Mouse (Mus musculus) lung, embryonic 14.5 days (tissue): ENCODE measurements around the gene Ccser1. TPM values are rescaled to one million over a fixed set of nuclear protein-coding genes. Genes with fewer than 3 reads are reported as not detected.

ENCODE experiments used
- ATAC-seq: fragments of 200-750 bp; cut with Nextera tagmentation; 2 replicates; pipeline ENCODE4 v1.8.0; 2017; ENCODE audit warnings: mild to moderate bottlenecking, moderate TSS enrichment, moderate library complexity; ENCODE audit not compliant: insufficient read depth
- DNase-seq: peaks from one replicate; pipeline ENCODE4 v3.0.0-alpha.2; 2015
- H3K27ac ChIP-seq: fragments of 300-500 bp; sonication (generic); 2 replicates; pipeline ENCODE4 v1.5.1; 2014; ENCODE audit warnings: low read depth, mild to moderate bottlenecking, moderate library complexity
- H3K27me3 ChIP-seq: fragments of 300-500 bp; sonication (generic); 2 replicates; pipeline ENCODE4 v1.6.1; 2014; ENCODE audit warnings: low read length, control low read depth; ENCODE audit not compliant: insufficient read depth
- H3K36me3 ChIP-seq: fragments of 300-500 bp; sonication (generic); 2 replicates; pipeline ENCODE4 v1.6.1; 2014; ENCODE audit warnings: control low read depth; ENCODE audit not compliant: insufficient read depth
- H3K4me1 ChIP-seq: fragments of 300-500 bp; sonication (generic); 2 replicates; pipeline ENCODE4 v1.6.1; 2014; ENCODE audit warnings: antibody characterized with exemption, control low read depth; ENCODE audit not compliant: insufficient read depth
- H3K4me2 ChIP-seq: fragments of 300-500 bp; sonication (generic); 2 replicates; pipeline ENCODE4 v1.6.1; 2014; ENCODE audit warnings: mild to moderate bottlenecking
- H3K4me3 ChIP-seq: fragments of 300-500 bp; sonication (generic); 2 replicates; pipeline ENCODE4 v1.5.1; 2014; ENCODE audit warnings: low read depth, low read length
- H3K9ac ChIP-seq: fragments of 300-500 bp; sonication (generic); 2 replicates; pipeline ENCODE4 v1.6.1; 2014
- H3K9me3 ChIP-seq: fragments of 300-500 bp; sonication (generic); 2 replicates; pipeline ENCODE4 v1.6.1; 2016; ENCODE audit warnings: low read depth, low read length, control low read depth
- CTCF ChIP-seq: IDR thresholded peaks from 2 replicates; pipeline ENCODE4 v1.5.1; 2016; ENCODE audit warnings: antibody characterized with exemption, low read depth
- WGBS: fragments of 180-500 bp; shearing (Covaris S2); extraction: QIAGEN DNeasy Blood & Tissue Kit; methylation state at CpG from one replicate; pipeline ENCODE4 v1.1.7; 2014; 5-methylcytosine and 5-hydroxymethylcytosine counted together
- polyA plus RNA-seq: library from polyadenylated mRNA; unstranded; fragments of >200 nt; fragmentation: Nextera tagmentation; extraction: Ambion mirVana; gene quantifications from 2 replicates; pipeline ENCODE4 v1.2.1, GENCODE M21; 2014

The Ccser1 gene
- polyA plus RNA-seq, 1 experiment from 2014 or later, result 8.9 TPM

DNA sequence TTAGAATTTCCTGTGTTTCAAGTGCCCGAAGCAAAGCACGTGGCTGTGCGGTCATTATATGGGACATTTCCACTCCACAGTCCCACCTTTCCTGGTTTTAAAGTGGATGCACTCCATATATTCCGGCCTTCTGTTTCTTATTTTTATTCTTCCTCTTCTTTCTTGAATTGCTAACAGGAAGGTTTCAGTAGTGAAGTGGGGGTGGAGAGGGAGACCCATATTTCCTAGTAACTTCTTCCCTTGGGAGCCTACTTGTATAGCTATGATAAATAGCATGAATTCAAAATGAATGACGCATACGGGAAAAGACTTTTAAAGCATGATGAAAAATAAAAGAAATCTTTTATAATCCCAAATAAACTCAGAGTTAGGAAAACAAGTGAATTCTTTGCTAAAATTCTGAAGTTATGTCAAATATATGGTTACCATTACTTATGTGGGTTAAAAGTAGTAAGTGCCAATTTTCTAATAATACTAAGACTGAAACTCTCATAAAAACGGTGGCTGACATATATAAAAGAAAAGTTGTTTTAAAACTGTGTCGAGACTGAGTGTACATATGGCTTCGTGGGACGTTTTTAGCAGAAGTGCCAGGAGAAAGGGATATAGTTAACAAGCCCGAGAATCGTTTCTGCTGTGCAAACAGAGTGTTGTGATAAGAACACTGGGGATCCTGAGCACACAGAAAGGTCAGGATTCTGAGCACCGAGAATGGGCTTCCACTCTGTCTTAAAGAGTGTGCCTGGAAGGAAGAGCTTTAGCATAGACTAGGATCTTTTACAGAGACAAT, 11.7 kb downstream of the Ccser1 start:
- DNase-seq (no peak), ATAC-seq (no peak)
- no peak overlapping the region for H3K9ac ChIP-seq
- H3K4me2 ChIP-seq, result no peak overlapping the region
- no peaks in the 10 kb centered on the region for H3K9me3 ChIP-seq
- H3K36me3 ChIP-seq, result no peaks in the 10 kb centered on the region
- peak overlapping the region; percentile 36; the same call in 1 of the 2 replicates for H3K27ac ChIP-seq
- no peak for TF ChIP-seq CTCF
- H3K27me3 ChIP-seq, result no peaks in the 10 kb centered on the region
- H3K4me3 ChIP-seq, result no peak overlapping the region
- H3K4me1 ChIP-seq, result peaks cover 5% of the 10 kb centered on the region; the same call in 1 of the 2 replicates
- 44% methylated on average over 13 of the region's 13 CpGs for WGBS

DNA sequence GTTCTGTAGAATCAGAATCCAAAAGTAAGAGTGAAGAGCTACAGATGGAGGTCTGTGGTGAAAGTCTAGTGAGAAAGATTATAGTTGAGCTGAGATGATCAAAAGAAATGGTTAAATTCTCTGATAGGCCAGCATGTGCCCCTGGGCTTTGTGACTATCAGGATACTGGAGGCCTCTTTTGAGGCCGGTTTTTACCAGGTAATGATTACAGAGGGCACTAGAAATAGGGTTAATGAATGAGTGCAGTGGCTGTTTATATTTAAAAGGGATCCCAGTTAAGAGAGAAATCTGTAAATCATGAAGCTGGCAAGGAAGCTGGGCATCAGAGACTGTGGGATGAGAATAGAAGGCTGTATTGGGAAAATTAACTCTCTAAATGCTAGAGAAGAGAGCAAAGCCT, 23.2 kb downstream of the Ccser1 start:
- H3K36me3 ChIP-seq, result no peaks in the 10 kb centered on the region
- WGBS, result 42% methylated on average over 1 of the region's 1 CpGs
- TF ChIP-seq CTCF, result no peak
- H3K27ac ChIP-seq, result no peak overlapping the region
- ATAC-seq, result no peak
- no peak overlapping the region for H3K4me2 ChIP-seq
- no peak overlapping the region for H3K9ac ChIP-seq
- H3K9me3 ChIP-seq, result no peaks in the 10 kb centered on the region
- no peaks in the 10 kb centered on the region for H3K27me3 ChIP-seq
- H3K4me1 ChIP-seq, result no peaks in the 10 kb centered on the region
- H3K4me3 ChIP-seq, result no peak overlapping the region
- DNase-seq, result no peak

DNA sequence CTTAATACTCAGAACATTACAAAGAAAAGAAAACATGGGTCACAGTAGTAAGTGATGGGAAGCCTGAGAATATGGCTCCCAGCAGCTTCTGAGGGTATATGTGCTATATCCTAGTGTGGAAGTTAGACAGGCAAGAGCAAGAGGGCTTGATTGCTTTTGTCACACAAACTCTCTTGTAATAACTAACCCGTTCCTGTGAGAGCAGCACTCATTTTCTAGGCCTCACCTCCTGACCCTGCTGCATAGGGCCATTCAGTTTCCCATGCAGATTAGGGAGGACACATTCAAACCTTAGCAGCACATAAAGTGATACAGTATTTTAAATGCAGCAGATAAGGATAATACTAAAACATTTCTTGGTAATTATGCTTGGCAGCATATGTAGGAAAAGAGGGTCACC, 25.9 kb downstream of the Ccser1 start:
- Histone ChIP-seq H3K9ac (no peak overlapping the region), H3K4me1 (no peaks in the 10 kb centered on the region), H3K4me2 (no peak overlapping the region), H3K9me3 (no peaks in the 10 kb centered on the region), H3K27ac (no peak overlapping the region), H3K4me3 (no peak overlapping the region), H3K36me3 (no peaks in the 10 kb centered on the region), H3K27me3 (no peaks in the 10 kb centered on the region)
- no peak for DNase-seq
- no peak for TF ChIP-seq CTCF
- 25% methylated on average over 1 of the region's 1 CpGs for WGBS
- no peak for ATAC-seq

DNA sequence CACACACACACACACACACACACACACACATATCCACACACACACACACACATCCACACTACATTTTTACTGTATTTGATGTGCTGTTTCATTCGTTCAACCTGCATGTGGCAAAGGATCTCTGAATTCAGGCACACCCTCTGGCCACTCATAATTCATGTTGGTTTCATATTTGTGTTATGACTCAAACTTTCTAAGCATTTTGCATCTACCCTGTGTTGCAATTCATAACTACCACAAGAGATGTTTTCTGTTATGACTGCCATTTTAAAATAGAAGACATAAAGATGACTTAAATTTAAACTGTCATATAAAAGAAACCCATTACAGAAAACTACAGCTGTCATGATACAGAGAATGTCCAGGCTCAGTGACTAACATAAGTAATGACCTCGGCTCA, 26.5 kb downstream of the Ccser1 start:
- Histone ChIP-seq H3K4me2 (no peak overlapping the region), H3K36me3 (no peaks in the 10 kb centered on the region), H3K9me3 (no peaks in the 10 kb centered on the region), H3K9ac (no peak overlapping the region), H3K27me3 (no peaks in the 10 kb centered on the region), H3K27ac (no peak overlapping the region), H3K4me1 (no peaks in the 10 kb centered on the region), H3K4me3 (no peak overlapping the region)
- TF ChIP-seq CTCF, result no peak
- 61% methylated on average over 2 of the region's 2 CpGs for WGBS
- DNase-seq (no peak), ATAC-seq (no peak)

DNA sequence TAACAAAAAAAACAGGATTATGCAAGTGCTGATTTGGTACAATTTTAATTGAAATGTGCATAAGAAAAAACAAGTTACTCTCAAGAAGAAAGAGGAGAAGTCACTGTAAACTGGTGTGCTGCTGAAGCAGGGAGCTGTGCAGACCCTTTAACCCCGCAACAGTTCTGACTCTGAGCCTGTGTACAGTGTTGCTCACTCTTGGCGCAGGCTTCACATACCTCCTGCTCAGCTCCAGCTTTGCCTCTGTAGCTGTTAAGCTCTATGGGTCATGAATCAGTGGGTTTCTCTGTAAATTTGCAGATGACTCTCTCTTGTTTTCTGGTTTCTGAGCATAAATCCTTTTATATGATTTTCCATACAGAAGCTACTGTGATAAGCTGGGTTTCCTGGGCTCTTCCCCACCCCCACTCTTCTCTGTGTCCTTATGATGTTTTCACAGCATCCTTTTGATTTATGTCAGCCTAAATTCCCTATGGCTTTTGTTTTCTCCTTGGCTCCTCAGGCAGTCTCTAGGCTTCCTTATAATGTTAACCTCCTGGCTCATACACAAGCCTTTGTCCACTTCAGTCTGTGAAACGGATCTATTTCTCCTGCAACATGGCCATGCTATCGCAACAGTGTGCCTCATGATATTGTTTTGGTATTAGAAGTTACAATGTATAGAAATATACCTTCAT, 30.1 kb downstream of the Ccser1 start:
- Histone ChIP-seq H3K9ac (no peak overlapping the region), H3K27ac (no peak overlapping the region), H3K4me1 (peaks cover under 1% of the 10 kb centered on the region), H3K4me3 (no peak overlapping the region), H3K4me2 (no peak overlapping the region), H3K27me3 (no peaks in the 10 kb centered on the region), H3K36me3 (no peaks in the 10 kb centered on the region), H3K9me3 (no peaks in the 10 kb centered on the region)
- WGBS, result 65% methylated on average over 4 of the region's 4 CpGs
- ATAC-seq, result no peak
- DNase-seq, result peak; percentile 35
- TF ChIP-seq CTCF, result no peak

DNA sequence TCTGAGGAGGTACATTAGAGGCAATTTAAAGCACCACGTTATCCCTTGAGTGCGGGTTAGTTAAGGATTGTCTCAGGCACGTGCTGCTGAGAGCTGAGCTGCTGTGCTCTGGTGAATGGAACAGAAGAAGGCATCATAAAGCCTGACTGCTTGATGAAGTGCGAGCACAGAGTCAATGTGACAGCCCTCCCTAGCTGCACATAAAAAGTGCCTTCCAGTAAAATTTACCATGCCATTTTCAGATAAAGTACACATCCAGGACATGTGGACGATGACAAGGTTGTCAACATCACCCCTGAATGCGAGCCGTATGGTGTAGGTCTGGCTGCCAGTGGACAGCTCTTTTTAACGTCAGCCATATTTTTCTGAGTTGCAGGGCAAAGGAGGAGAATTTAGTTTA, 35.6 kb downstream of the Ccser1 start:
- Histone ChIP-seq H3K36me3 (no peaks in the 10 kb centered on the region), H3K4me2 (peak overlapping the region; percentile 21; the same call in 1 of the 2 replicates), H3K9me3 (no peaks in the 10 kb centered on the region), H3K27me3 (no peaks in the 10 kb centered on the region), H3K4me3 (no peak overlapping the region), H3K27ac (peak overlapping the region; percentile 67; the same call in 1 of the 2 replicates), H3K9ac (no peak overlapping the region), H3K4me1 (peaks cover 11% of the 10 kb centered on the region)
- peak; percentile 72 for DNase-seq
- peak; percentile 92 for ATAC-seq
- no peak for TF ChIP-seq CTCF
- 16% methylated on average over 8 of the region's 8 CpGs for WGBS

DNA sequence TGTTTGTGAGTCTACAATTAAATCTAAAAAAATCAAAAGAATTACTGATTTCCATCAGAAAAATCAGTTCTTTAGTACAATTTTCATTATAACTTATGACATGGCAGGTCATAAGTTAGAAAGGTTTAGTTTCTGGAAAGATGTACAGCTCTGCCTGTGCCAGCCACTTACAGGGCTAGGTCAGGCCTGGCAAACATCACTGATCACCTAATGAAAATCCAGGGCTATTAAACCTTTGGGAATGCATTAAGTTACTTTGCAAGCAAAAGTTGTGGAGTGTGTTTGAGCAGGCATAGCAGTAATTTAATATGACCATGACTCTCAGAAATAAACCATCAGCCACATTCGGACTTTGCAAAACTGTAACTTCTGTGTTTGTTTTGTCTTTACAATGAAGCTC, 36.4 kb downstream of the Ccser1 start:
- peak overlapping the region; percentile 21; the same call in 1 of the 2 replicates for H3K27ac ChIP-seq
- no peaks in the 10 kb centered on the region for H3K27me3 ChIP-seq

More for the DNA sequence above, 36.4 kb downstream of the Ccser1 start:
- no peak overlapping the region for H3K4me2 ChIP-seq
- no peak for TF ChIP-seq CTCF
- H3K4me3 ChIP-seq, result no peak overlapping the region
- H3K9me3 ChIP-seq, result no peaks in the 10 kb centered on the region
- peaks cover 11% of the 10 kb centered on the region for H3K4me1 ChIP-seq
- WGBS, result 24% methylated on average over 1 of the region's 1 CpGs
- DNase-seq, result peak; percentile 44
- ATAC-seq, result peak; percentile 30; the same call in 1 of the 2 replicates
- H3K36me3 ChIP-seq, result no peaks in the 10 kb centered on the region
- no peak overlapping the region for H3K9ac ChIP-seq
